Mouse (Mus musculus) cerebellum, adult 2 months (tissue): ENCODE measurements around the gene Hdac7. TPM values are rescaled to one million over a fixed set of nuclear protein-coding genes. Genes with fewer than 3 reads are reported as not detected.

Source experiments
- DNase-seq, 2 experiments: peaks; one replicate each; pipeline ENCODE4 v3.0.0; 2021
- H3K27ac ChIP-seq: fragments of 200-500 bp; 2 replicates; pipeline ENCODE4 v1.5.1; 2012; ENCODE audit warnings: low read length, control low read depth, inconsistent platforms; ENCODE audit not compliant: insufficient read depth
- H3K27me3 ChIP-seq: fragments of 200-500 bp; 2 replicates; pipeline ENCODE4 v1.6.1; 2012; ENCODE audit warnings: inconsistent platforms, mild to moderate bottlenecking, low read length, moderate library complexity; ENCODE audit not compliant: control insufficient read depth, insufficient read depth
- H3K4me1 ChIP-seq: fragments of 200-500 bp; 2 replicates; pipeline ENCODE4 v1.6.1; 2011; ENCODE audit warnings: low read length; ENCODE audit not compliant: control insufficient read depth, insufficient read depth
- H3K4me3 ChIP-seq: fragments of 200-500 bp; replicated peaks from 2 replicates; pipeline ENCODE3; 2011; ENCODE audit warnings: mild to moderate bottlenecking, low read depth, low read length, control low read depth; ENCODE audit not compliant: insufficient read depth
- CTCF ChIP-seq: fragments of 200-500 bp; IDR thresholded peaks from 2 replicates; pipeline ENCODE4 v1.5.1; 2011; ENCODE audit warnings: low read depth, mild to moderate bottlenecking, control low read depth, low read length, moderate library complexity, borderline replicate concordance; ENCODE audit not compliant: insufficient read depth
- POLR2A ChIP-seq: fragments of 200-500 bp; IDR thresholded peaks from 2 replicates; pipeline ENCODE4 v1.6.1; 2011; ENCODE audit warnings: low read length, control low read depth, borderline replicate concordance; ENCODE audit not compliant: insufficient read depth
- WGBS: fragments of 180-500 bp; shearing (Covaris S2); methylation state at CpG from one replicate; pipeline ENCODE4 v1.1.7; 2018; 5-methylcytosine and 5-hydroxymethylcytosine counted together
- polyA plus RNA-seq: library from polyadenylated mRNA; depleted of rRNA; stranded (reverse); fragments of >200 nt; gene quantifications from 2 replicates; pipeline ENCODE4 v1.2.3, GENCODE M21; 2012

Hdac7 gene
- polyA plus RNA-seq, 1 experiment, result 40.9 TPM

GRCm38 (mm10) chr15:97763256-97764049 is 80.8 kb downstream of the Hdac7 start:
- no peak overlapping the region; the same call in 1 of the 2 replicates for H3K27ac ChIP-seq
- H3K27me3 ChIP-seq, result no peaks in the 10 kb centered on the region
- DNase-seq, result no peak
- H3K4me1 ChIP-seq, result peaks cover 15% of the 10 kb centered on the region
- no peak for TF ChIP-seq POLR2A
- TF ChIP-seq CTCF, result no peak
- 63% methylated on average over 9 of the region's 9 CpGs for WGBS
- no peak overlapping the region for H3K4me3 ChIP-seq

GRCm38 (mm10) chr15:97762733-97763132 is 81.6 kb downstream of the Hdac7 start:
- WGBS, result 79% methylated on average over 9 of the region's 9 CpGs
- Histone ChIP-seq H3K4me3 (no peak overlapping the region), H3K4me1 (peaks cover 15% of the 10 kb centered on the region), H3K27ac (0 out of 2 replicates have a peak overlapping the region, but pooled peaks have one; percentile 16), H3K27me3 (no peaks in the 10 kb centered on the region)
- no peak for TF ChIP-seq POLR2A
- TF ChIP-seq CTCF, result no peak
- no peak for DNase-seq

GRCm38 (mm10) chr15:97761438-97761837 is 82.9 kb downstream of the Hdac7 start:
- no peaks in the 10 kb centered on the region for H3K27me3 ChIP-seq
- 72% methylated on average over 13 of the region's 13 CpGs for WGBS
- no peak for TF ChIP-seq CTCF
- no peak for TF ChIP-seq POLR2A
- peaks cover 12% of the 10 kb centered on the region for H3K4me1 ChIP-seq
- DNase-seq, result no peak
- no peak overlapping the region for H3K4me3 ChIP-seq
- H3K27ac ChIP-seq, result no peak overlapping the region

DNA sequence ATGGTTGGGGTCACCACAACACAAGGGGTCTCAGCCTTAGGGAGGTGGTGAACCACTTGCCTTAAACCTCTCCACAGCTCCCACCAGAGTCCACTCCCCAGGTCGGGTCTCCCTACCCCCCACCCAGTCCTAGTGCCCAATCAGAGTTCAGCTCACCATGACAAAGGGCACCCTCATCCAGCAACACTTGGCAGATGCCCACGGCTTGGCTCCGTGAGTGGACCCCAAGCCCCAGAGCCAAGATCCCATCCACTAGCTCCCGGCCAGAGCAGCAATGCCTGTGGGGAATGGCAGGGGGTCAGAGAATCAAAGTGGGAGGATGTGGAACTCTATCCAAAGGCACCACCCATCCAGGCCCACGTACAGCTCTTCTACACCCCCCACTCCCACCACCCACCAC is 83.3 kb downstream of the Hdac7 start:
- Histone ChIP-seq H3K27ac (no peak overlapping the region), H3K27me3 (no peaks in the 10 kb centered on the region), H3K4me3 (no peak overlapping the region), H3K4me1 (peaks cover 12% of the 10 kb centered on the region)
- WGBS, result 30% methylated on average over 5 of the region's 5 CpGs
- no peak for TF ChIP-seq CTCF
- no peak for TF ChIP-seq POLR2A
- DNase-seq, result no peak

- no peak for TF ChIP-seq POLR2A
- TF ChIP-seq CTCF, result no peak
- 18% methylated on average over 9 of the region's 9 CpGs for WGBS
- DNase-seq, result peak; percentile 77 to 78
- H3K4me1 ChIP-seq, result peaks cover 12% of the 10 kb centered on the region
- H3K4me3 ChIP-seq, result no peak overlapping the region
- no peaks in the 10 kb centered on the region for H3K27me3 ChIP-seq
- H3K27ac ChIP-seq, result peak overlapping the region; percentile 23; the same call in 1 of the 2 replicates
These were observed 84.3 kb downstream of the Hdac7 start for GRCm38 (mm10) chr15:97760006-97760405.

DNA sequence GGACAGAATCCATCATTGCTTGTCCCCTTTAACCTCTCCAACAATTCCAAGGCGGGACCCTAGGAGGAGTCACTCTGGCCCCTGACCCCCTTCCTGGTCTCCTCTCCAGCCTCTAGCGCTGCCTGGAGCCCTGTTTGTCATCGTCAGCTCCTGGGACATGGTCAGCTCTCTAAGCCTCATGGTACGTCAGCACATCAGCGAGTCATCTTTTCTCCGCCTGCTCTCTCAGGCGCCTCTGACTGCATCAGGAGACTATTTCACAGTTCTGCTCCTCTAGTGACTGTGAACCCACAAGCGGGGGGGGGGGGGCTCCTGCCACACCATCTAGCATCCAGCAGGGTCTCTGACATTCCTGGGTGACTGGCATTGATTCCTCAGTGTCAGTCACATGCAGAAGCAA is 88.9 kb downstream of the Hdac7 start:
- Histone ChIP-seq H3K4me3 (no peak overlapping the region), H3K27me3 (no peaks in the 10 kb centered on the region), H3K4me1 (peaks cover 10% of the 10 kb centered on the region), H3K27ac (no peak overlapping the region)
- DNase-seq, result no peak
- WGBS, result 64% methylated on average over 8 of the region's 8 CpGs
- TF ChIP-seq CTCF (no peak), POLR2A (no peak)

GRCm38 (mm10) chr15:97754476-97754875 is 89.8 kb downstream of the Hdac7 start:
- 81% methylated on average over 6 of the region's 6 CpGs for WGBS
- H3K4me3 ChIP-seq, result no peak overlapping the region
- no peak for TF ChIP-seq POLR2A
- TF ChIP-seq CTCF, result no peak
- no peak for DNase-seq
- peaks cover 3% of the 10 kb centered on the region for H3K4me1 ChIP-seq
- no peak overlapping the region for H3K27ac ChIP-seq
- no peaks in the 10 kb centered on the region for H3K27me3 ChIP-seq

DNA sequence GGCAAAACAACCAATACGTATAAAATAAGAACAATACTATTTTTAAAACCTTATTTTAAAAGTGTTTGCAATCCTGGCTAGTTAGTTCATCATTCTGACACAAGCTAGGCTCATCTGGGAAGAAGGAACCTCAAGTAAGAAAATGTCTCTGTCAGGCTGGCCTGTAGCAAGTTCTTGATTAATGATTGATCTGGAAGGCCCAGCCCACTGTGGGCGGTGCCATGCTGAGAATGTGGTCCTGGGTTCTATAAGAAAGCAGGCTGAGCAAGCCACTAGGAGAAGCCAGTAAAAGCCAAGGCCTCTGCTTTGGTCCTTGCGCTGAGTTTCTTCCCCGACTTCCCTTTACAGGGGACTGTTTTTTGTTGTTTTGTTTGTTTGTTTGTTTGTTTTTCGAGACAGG is 91.8 kb downstream of the Hdac7 start:
- no peak for DNase-seq
- H3K4me3 ChIP-seq, result no peak overlapping the region
- TF ChIP-seq CTCF (no peak), POLR2A (no peak)
- 97% methylated on average over 5 of the region's 5 CpGs for WGBS
- no peaks in the 10 kb centered on the region for H3K4me1 ChIP-seq
- no peaks in the 10 kb centered on the region for H3K27me3 ChIP-seq
- H3K27ac ChIP-seq, result no peak overlapping the region
